Mouse (Mus musculus): ENCODE data around the gene Gm10197. TPM values are rescaled to one million over a fixed set of nuclear protein-coding genes. Genes with fewer than 3 reads are reported as not detected.

The Gm10197 gene
- total and polyA plus RNA-seq, 2 experiments from 2014 or later = not detected

- H3K9ac ChIP-seq (replicated peaks; ENCODE audit: low read length) = no peak overlapping the region
- H3K4me1 ChIP-seq (ENCODE audit: insufficient read depth, low read length) = peaks cover 6% of the 10 kb centered on the region; the same call in 1 of the 2 replicates
- 20% methylated on average over 7 of the region's 7 CpGs for WGBS
- H3K27ac ChIP-seq = no peak overlapping the region
- ATAC-seq = no peak
- peak; percentile 87 for DNase-seq (ENCODE audit: low spot score)
- H3K4me2 ChIP-seq (ENCODE audit: low read depth, low read length) = no peak overlapping the region
- no peaks in the 10 kb centered on the region for H3K9me3 ChIP-seq (ENCODE audit: low read length)
- TF ChIP-seq CTCF (IDR thresholded peaks at IDR 0.05; ENCODE audit: low read depth) = peak; percentile 74
- no peaks in the 10 kb centered on the region for H3K36me3 ChIP-seq (ENCODE audit: insufficient read depth, low read length)
- H3K27me3 ChIP-seq (ENCODE audit: insufficient read depth, low read length) = no peaks in the 10 kb centered on the region
- H3K4me3 ChIP-seq (ENCODE audit: low read length) = no peak overlapping the region
These were observed 23.0 kb upstream of the Gm10197 start for GRCm38 (mm10) chr19:53394552-53394951.

GRCm38 (mm10) chr19:53393646-53394045 is 22.1 kb upstream of the Gm10197 start:
- H3K36me3 ChIP-seq (ENCODE audit: insufficient read depth, low read length) = no peaks in the 10 kb centered on the region
- H3K4me1 ChIP-seq (ENCODE audit: insufficient read depth, low read length) = peaks cover 6% of the 10 kb centered on the region; the same call in 1 of the 2 replicates
- H3K27ac ChIP-seq = no peak overlapping the region
- H3K4me3 ChIP-seq (ENCODE audit: low read length) = no peak overlapping the region
- H3K9ac ChIP-seq (replicated peaks; ENCODE audit: low read length) = no peak overlapping the region
- ATAC-seq = no peak
- H3K9me3 ChIP-seq (ENCODE audit: low read length) = no peaks in the 10 kb centered on the region
- no peaks in the 10 kb centered on the region for H3K27me3 ChIP-seq (ENCODE audit: insufficient read depth, low read length)
- TF ChIP-seq CTCF (IDR thresholded peaks at IDR 0.05; ENCODE audit: low read depth) = no peak
- no peak for DNase-seq (ENCODE audit: low spot score)
- no peak overlapping the region for H3K4me2 ChIP-seq (ENCODE audit: low read depth, low read length)

- Histone ChIP-seq H3K4me2 (ENCODE audit: low read depth, low read length) (no peak overlapping the region), H3K4me1 (ENCODE audit: insufficient read depth, low read length) (peaks cover 6% of the 10 kb centered on the region; the same call in 1 of the 2 replicates), H3K9ac (replicated peaks; ENCODE audit: low read length) (no peak overlapping the region), H3K4me3 (ENCODE audit: low read length) (no peak overlapping the region), H3K27me3 (ENCODE audit: insufficient read depth, low read length) (no peaks in the 10 kb centered on the region), H3K27ac (no peak overlapping the region), H3K9me3 (ENCODE audit: low read length) (no peaks in the 10 kb centered on the region), H3K36me3 (ENCODE audit: insufficient read depth, low read length) (peaks cover 2% of the 10 kb centered on the region; the same call in 1 of the 2 replicates)
- ATAC-seq (no peak), DNase-seq (ENCODE audit: low spot score) (no peak)
- 52% methylated on average over 8 of the region's 8 CpGs for WGBS
- TF ChIP-seq CTCF (IDR thresholded peaks at IDR 0.05; ENCODE audit: low read depth) = no peak
These were observed 21.3 kb upstream of the Gm10197 start for GRCm38 (mm10) chr19:53392781-53393343.

GRCm38 (mm10) chr19:53391787-53392186 is 20.2 kb upstream of the Gm10197 start:
- H3K27ac ChIP-seq = peak overlapping the region; percentile 80
- 85% methylated on average over 5 of the region's 5 CpGs for WGBS
- H3K4me3 ChIP-seq (ENCODE audit: low read length) = no peak overlapping the region

GRCm38 (mm10) chr19:53391386-53391785 is 19.8 kb upstream of the Gm10197 start:
- DNase-seq (ENCODE audit: low spot score) = no peak
- WGBS = 47% methylated on average over 8 of the region's 8 CpGs
- Histone ChIP-seq H3K4me3 (ENCODE audit: low read length) (peak overlapping the region; percentile 84), H3K4me1 (ENCODE audit: insufficient read depth, low read length) (peaks cover 6% of the 10 kb centered on the region; the same call in 1 of the 2 replicates), H3K9me3 (ENCODE audit: low read length) (no peaks in the 10 kb centered on the region), H3K9ac (replicated peaks; ENCODE audit: low read length) (peak overlapping the region; percentile 58), H3K27ac (peak overlapping the region; percentile 80), H3K4me2 (ENCODE audit: low read depth, low read length) (peak overlapping the region; percentile 63), H3K27me3 (ENCODE audit: insufficient read depth, low read length) (no peaks in the 10 kb centered on the region), H3K36me3 (ENCODE audit: insufficient read depth, low read length) (peaks cover 10% of the 10 kb centered on the region; the same call in 1 of the 2 replicates)
- no peak for TF ChIP-seq CTCF (IDR thresholded peaks at IDR 0.05; ENCODE audit: low read depth)
- ATAC-seq = no peak

More at GRCm38 (mm10) chr19:53391787-53392186, 20.2 kb upstream of the Gm10197 start:
- no peak for DNase-seq (ENCODE audit: low spot score)
- ATAC-seq = no peak
- H3K4me1 ChIP-seq (ENCODE audit: insufficient read depth, low read length) = peaks cover 6% of the 10 kb centered on the region; the same call in 1 of the 2 replicates
- no peaks in the 10 kb centered on the region for H3K9me3 ChIP-seq (ENCODE audit: low read length)
- TF ChIP-seq CTCF (IDR thresholded peaks at IDR 0.05; ENCODE audit: low read depth) = no peak
- H3K36me3 ChIP-seq (ENCODE audit: insufficient read depth, low read length) = peaks cover 10% of the 10 kb centered on the region; the same call in 1 of the 2 replicates
- H3K4me2 ChIP-seq (ENCODE audit: low read depth, low read length) = peak overlapping the region; percentile 63
- no peaks in the 10 kb centered on the region for H3K27me3 ChIP-seq (ENCODE audit: insufficient read depth, low read length)
- 0 out of 2 replicates have a peak overlapping the region, but pooled peaks have one; percentile 58 for H3K9ac ChIP-seq (replicated peaks; ENCODE audit: low read length)

GRCm38 (mm10) chr19:53390495-53391007 is 19.0 kb upstream of the Gm10197 start, which contains the start of gene Smndc1:
Gene Smndc1 (minus strand): TSS chr19:53390578.
- WGBS = under 1% methylated on average over 45 of the region's 48 CpGs
- peaks cover 15% of the 10 kb centered on the region; the same call in 1 of the 2 replicates for H3K36me3 ChIP-seq (ENCODE audit: insufficient read depth, low read length)
- peak within 1 kb of the TSS; percentile 84 for H3K4me3 ChIP-seq (ENCODE audit: low read length)
- peak; percentile 100 for DNase-seq (ENCODE audit: low spot score)
- H3K9me3 ChIP-seq (ENCODE audit: low read length) = no peaks in the 10 kb centered on the region
- H3K9ac ChIP-seq (replicated peaks; ENCODE audit: low read length) = peak within 1 kb of the TSS; percentile 99
- H3K4me1 ChIP-seq (ENCODE audit: insufficient read depth, low read length) = peaks cover 6% of the 10 kb centered on the region; the same call in 1 of the 2 replicates
- peak within 1 kb of the TSS; percentile 70 for H3K4me2 ChIP-seq (ENCODE audit: low read depth, low read length)
- peak within 1 kb of the TSS; percentile 98 for H3K27ac ChIP-seq
- ATAC-seq = peak; percentile 98
- H3K27me3 ChIP-seq (ENCODE audit: insufficient read depth, low read length) = no peaks in the 10 kb centered on the region
- TF ChIP-seq CTCF (IDR thresholded peaks at IDR 0.05; ENCODE audit: low read depth) = no peak

All from hindbrain, postnatal 0 days (tissue).